Mouse (Mus musculus) liver (tissue): ENCODE measurements around the gene Olfr678.
"Not testable (repeated sequence)": the region's sequence is repeated elsewhere in the genome, so short reads cannot be mapped to it uniquely, and the experiment has no call there.

Source experiments
- DNase-seq: peaks from one replicate; pipeline ENCODE4 v3.0.0-alpha.2; 2020; ENCODE audit warnings: mixed read lengths

Gene Olfr678

DNA sequence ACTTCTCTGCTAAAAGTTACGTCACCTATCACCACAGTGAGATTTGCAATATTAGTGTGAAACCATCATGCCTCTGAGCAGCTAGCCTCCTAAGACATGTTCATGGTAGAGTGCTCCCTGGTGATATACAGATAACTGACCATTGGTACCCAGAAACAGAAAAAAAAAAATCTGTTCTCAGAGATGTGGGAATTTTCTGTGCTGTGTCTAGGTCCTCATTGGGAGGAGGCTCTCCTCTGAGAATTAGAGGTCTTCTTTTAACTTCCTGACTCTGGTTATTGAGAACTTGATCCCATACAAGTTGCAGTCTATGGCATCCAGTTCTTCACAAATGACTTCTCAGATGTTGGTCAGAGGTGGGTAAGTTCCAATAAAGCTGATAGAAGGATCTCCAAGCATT, at the start of gene Olfr678:
TSS of gene Olfr678 (plus strand) at position 301 of the 400 bp plus-strand sequence.
- DNase-seq = no peak

DNA sequence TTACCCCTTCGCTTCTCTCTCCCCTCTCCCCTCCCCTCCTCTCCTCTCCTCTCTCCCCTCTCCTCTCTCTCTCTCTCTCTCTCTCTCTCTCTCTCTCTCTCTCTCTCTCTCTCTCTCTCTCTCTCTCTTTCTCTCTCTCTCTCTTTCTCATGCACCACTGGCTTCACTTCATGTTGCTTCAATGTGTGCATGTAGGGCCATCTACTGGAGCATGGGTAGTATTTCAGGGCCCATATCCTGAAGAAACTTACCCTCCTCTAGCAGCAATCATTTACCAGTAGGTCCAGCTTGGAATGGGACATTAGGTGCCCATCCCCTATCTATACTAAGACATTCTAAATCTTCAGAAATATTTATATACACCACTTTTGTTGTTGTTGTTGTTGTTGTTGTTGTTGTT, 41.7 kb upstream of the Olfr678 start:
- no peak for DNase-seq

DNA sequence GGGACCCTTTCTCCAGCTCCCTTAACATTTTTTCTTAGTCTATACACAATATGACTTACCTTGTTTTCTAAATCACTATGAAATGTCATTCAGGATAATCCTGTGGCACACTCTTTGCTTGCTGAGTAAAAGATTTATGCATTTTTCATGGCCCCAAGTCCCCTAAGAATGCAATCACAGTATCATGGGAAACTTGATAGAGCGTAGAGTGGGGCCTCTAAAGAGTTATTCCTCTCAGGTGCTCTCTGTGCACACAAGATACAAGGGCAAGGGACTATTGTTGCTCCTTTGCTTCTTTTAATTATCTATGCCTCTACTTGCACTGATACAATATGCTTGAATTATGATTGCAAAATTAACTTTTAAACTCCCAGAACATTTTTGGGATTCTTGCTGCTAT, 35.9 kb upstream of the Olfr678 start, which contains the start of gene Olfr675:
TSS of gene Olfr675 (minus strand) at position 101 of the 400 bp plus-strand sequence.
- DNase-seq = no peak

DNA sequence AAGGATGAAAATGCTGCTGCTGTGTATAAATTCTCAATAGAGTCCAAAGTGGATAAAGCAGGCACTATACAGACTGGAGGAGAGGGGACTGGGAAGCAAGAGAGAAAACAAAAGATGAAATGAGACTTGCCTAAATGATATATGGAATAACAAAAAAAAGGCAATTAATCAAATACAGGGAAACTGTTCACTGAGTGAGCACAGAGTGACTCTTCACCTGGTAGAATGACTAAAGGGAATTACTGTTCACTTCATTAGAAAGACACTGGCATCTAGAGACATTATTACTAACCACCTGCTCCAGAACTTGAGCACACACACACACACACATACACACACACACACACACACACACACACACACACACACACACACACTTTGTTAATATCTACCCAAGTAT, 31.9 kb upstream of the Olfr678 start, which contains the start of gene Olfr676:
TSS of gene Olfr676 (plus strand) at position 301 of the 400 bp plus-strand sequence.
- no peak for DNase-seq

DNA sequence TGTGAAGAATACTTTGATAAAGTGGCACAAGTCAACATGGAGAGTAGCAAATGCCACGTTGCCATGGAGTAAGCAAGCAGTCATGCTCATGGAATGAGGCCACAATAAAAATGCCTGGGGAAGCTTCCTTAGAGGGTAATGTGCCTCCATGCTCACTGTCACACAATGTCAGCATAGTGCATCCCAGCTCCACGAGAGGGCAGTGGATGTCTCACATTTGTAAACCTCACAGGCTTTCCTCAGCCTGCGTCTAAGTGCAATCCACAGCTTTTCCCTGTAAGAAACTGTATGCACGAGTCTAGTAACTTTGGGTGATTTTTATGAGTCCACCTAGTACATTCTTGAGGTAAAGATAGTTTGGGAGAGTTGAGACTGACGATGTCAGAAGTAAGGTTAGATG, 30.4 kb upstream of the Olfr678 start:
- not testable (repeated sequence) for DNase-seq

DNA sequence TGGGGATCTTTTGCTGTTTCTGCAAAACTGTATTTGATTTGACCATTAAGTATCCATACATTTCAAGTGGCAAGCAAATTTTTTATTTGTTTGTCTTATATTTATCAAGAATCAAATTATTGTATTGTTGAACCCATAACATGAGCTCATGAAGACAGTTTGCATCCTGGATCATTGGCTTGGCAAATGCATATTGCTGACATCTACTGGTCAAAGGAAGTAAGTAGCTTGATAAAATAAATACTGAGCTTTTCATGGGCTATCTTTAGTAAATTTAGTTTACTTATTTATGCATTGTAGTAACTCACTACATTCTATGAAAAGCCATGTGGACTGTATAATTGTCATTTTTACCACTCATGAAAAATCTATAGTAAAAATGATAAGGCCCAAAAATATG, 5.3 kb upstream of the Olfr678 start:
- no peak for DNase-seq

DNA sequence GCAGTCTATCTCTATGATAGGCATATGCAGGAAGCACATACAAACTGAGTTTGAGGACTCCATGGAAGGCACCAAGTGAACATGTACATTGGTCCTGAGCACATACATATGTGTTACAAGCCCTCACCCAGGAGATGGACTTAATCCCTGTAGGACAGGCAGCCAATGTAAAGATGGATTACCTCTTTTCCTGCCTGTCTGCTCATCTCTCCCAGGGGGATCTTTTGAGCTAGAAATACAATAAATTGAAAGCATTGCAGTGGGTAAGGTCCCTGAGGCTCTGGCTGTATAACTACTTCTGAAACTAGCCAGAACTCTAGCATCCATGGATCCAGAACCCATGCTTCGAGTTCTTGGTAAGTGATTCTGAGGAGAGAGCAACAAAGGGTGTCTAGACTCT, 16.6 kb downstream of the Olfr678 start, which contains the start of gene Olfr679:
TSS of gene Olfr679 (plus strand) at position 301 of the 400 bp plus-strand sequence.
- no peak for DNase-seq

DNA sequence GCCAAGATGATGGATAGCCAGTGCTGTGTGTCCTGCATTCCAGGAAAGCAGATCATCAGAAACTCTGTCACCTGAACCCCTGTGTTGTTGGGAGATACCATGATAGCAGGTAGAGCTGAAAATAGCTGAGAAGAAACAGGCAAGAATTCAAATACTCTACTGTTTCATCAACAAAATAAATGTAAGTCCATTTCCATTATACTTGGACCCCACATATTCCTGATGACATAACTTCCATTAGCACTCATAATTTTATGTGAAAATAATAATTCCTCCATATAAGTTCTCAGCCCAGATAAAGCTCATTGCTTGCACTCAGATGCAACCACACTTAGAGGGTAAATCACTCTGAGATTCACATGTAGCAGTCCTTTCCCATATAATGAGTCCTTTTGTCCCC, 28.4 kb downstream of the Olfr678 start, which contains the start of gene Olfr680-ps1:
TSS of gene Olfr680-ps1 (minus strand) at position 101 of the 400 bp plus-strand sequence.
- not testable (repeated sequence) for DNase-seq

DNA sequence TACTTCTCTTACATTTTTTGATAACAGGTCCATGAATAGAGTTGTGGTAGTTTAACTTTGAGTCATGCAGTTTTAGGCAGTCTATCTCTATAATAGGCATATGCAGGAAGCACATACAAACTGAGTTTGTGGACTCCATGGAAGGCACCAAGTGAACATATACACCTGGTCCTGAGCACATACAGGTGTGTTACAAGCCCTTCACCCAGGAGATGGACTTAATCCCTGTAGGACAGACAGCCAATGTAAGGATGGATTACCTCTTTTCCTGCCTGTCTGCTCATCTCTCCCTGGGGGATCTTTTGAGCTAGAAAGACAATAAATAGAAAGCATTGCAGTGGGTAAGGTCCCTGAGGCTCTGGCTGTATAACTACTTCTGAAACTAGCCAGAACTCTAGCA, 52.3 kb downstream of the Olfr678 start, which contains the start of gene Olfr681:
TSS of gene Olfr681 (plus strand) at position 301 of the 400 bp plus-strand sequence.
- no peak for DNase-seq
